8 mouse cellular contexts compared by ENCODE assay signal in genomic region chr5:25436081-25436480, GRCm38 (mm10).
DNase-seq lines count a peak whose midpoint lies in the region; ATAC-seq lines count a peak whose summit lies in the region.

No protein-coding gene starts in this region.

- no peaks in the 10 kb centered on the region for H3K4me1 ChIP-seq in forebrain, embryonic 15.5 days
- H3K4me1 ChIP-seq in forebrain, embryonic 11.5 days (replicated peaks; ENCODE audit: control insufficient read depth, insufficient read depth, low read length): no peaks in the 10 kb centered on the region

- no peak overlapping the region for H3K4me3 ChIP-seq in forebrain, embryonic 15.5 days
- H3K4me3 ChIP-seq in forebrain, embryonic 11.5 days (ENCODE audit: low read depth, low read length): no peak overlapping the region

- peak; percentile 48; the same call in 1 of the 2 replicates for ATAC-seq in forebrain, embryonic 15.5 days (replicated peaks)
- no peak for ATAC-seq in forebrain, embryonic 11.5 days (replicated peaks; ENCODE audit: low FRiP score)

- no peaks in the 10 kb centered on the region for H3K36me3 ChIP-seq in forebrain, embryonic 15.5 days
- no peaks in the 10 kb centered on the region for H3K36me3 ChIP-seq in forebrain, embryonic 11.5 days (ENCODE audit: control insufficient read depth, insufficient read depth, low read length)

- no peak overlapping the region for H3K9ac ChIP-seq in forebrain, embryonic 15.5 days (replicated peaks)
- no peak overlapping the region for H3K9ac ChIP-seq in forebrain, embryonic 11.5 days (ENCODE audit: low read length)

- no peak overlapping the region for H3K4me2 ChIP-seq in forebrain, embryonic 15.5 days (replicated peaks)
- H3K4me2 ChIP-seq in forebrain, embryonic 11.5 days (ENCODE audit: low read depth, low read length, severe bottlenecking): no peak overlapping the region

- no peak for DNase-seq in forebrain, embryonic 11.5 days (ENCODE audit: low spot score)
- peak; percentile 71 for DNase-seq in ZHBTc4 (ENCODE audit: low read depth, low spot score)
- DNase-seq in cerebellum, postnatal 36 days: peak; percentile 51 to 57
- DNase-seq in heart, adult 8-10 months (ENCODE audit: low spot score): peak; percentile 45
- DNase-seq in kidney, postnatal 25 days: peak; percentile 68 to 75
- DNase-seq in lung, postnatal 14 days: peak; percentile 70
- DNase-seq in right cerebral cortex, postnatal 10 days (ENCODE audit: low spot score in 2 of 2): peak; percentile 52 to 60

- no peak overlapping the region for H3K27ac ChIP-seq in forebrain, embryonic 15.5 days (replicated peaks)
- no peak overlapping the region for H3K27ac ChIP-seq in forebrain, embryonic 11.5 days (ENCODE audit: low read depth, low read length)

- 28% methylated on average over 3 of the region's 3 CpGs for WGBS in forebrain, embryonic 15.5 days
- 37% methylated on average over 3 of the region's 3 CpGs for WGBS in forebrain, embryonic 11.5 days

- no peaks in the 10 kb centered on the region for H3K9me3 ChIP-seq in forebrain, embryonic 15.5 days
- no peaks in the 10 kb centered on the region for H3K9me3 ChIP-seq in forebrain, embryonic 11.5 days (ENCODE audit: control insufficient read depth, low read length)

- no peaks in the 10 kb centered on the region for H3K27me3 ChIP-seq in forebrain, embryonic 15.5 days
- H3K27me3 ChIP-seq in forebrain, embryonic 11.5 days (ENCODE audit: control insufficient read depth, insufficient read depth, low read length): no peaks in the 10 kb centered on the region
